Mouse (Mus musculus) ES-E14 (cell line): Measurements from ENCODE around the gene Otx1. TPM values are rescaled to one million over a fixed set of nuclear protein-coding genes. Genes with fewer than 3 reads are reported as not detected.

ENCODE experiments used
- DNase-seq: peaks from one replicate; pipeline ENCODE4 v3.0.0-alpha.2; 2013; ENCODE audit warnings: low read depth, low spot score
- H3K27ac ChIP-seq: 2 replicates; pipeline ENCODE4 v1.5.1; 2012; ENCODE audit warnings: low read depth, mild to moderate bottlenecking, low read length, moderate library complexity, mixed read lengths; ENCODE audit not compliant: poor library complexity, insufficient read depth, severe bottlenecking
- H3K36me3 ChIP-seq: 2 replicates; pipeline ENCODE4 v1.6.1; 2012; ENCODE audit warnings: mild to moderate bottlenecking, low read length, moderate library complexity, mixed read lengths; ENCODE audit not compliant: control insufficient read depth, poor library complexity, insufficient read depth, severe bottlenecking
- H3K4me1 ChIP-seq, 2 experiments: fragments of 150-350 bp in 1 of 2; sonication (generic) in 1 of 2; 2 replicates each; pipeline ENCODE4 v1.6.1; 2012; ENCODE audit warnings: low read length in 2 of 2, mild to moderate bottlenecking in 1 of 2, mixed read lengths in 1 of 2; ENCODE audit not compliant: control insufficient read depth in 2 of 2, insufficient read depth in 2 of 2, poor library complexity in 1 of 2
- H3K4me3 ChIP-seq, 2 experiments: fragments of 150-350 bp in 1 of 2; sonication (generic) in 1 of 2; 2 replicates each; pipeline ENCODE4 v1.5.1; 2012; ENCODE audit warnings: low read length in 2 of 2, low read depth in 1 of 2, mild to moderate bottlenecking in 1 of 2, mixed read lengths in 1 of 2; ENCODE audit not compliant: insufficient read depth in 1 of 2, poor library complexity in 1 of 2, severe bottlenecking in 1 of 2
- H3K9ac ChIP-seq: 2 replicates; pipeline ENCODE4 v1.6.1; 2012; ENCODE audit warnings: low read depth, mild to moderate bottlenecking, low read length, mixed read lengths; ENCODE audit not compliant: poor library complexity, insufficient read depth, severe bottlenecking
- H3K9me3 ChIP-seq: fragments of 150-350 bp; sonication (generic); 2 replicates; pipeline ENCODE4 v1.6.1; 2012; ENCODE audit warnings: low read depth, mild to moderate bottlenecking, low read length; ENCODE audit not compliant: control insufficient read depth, insufficient read depth
- CHD2 ChIP-seq: IDR thresholded peaks from 2 replicates; pipeline ENCODE4 v1.6.1; 2014; ENCODE audit warnings: mild to moderate bottlenecking, low read depth, low read length, inconsistent platforms
- HCFC1 ChIP-seq: IDR thresholded peaks from 2 replicates; pipeline ENCODE4 v1.6.1; 2012; ENCODE audit warnings: low read length, inconsistent platforms, borderline replicate concordance; ENCODE audit not compliant: insufficient read depth
- MAFK ChIP-seq: IDR thresholded peaks from 2 replicates; pipeline ENCODE4 v1.6.1; 2014; ENCODE audit warnings: mild to moderate bottlenecking, low read depth, low read length, inconsistent platforms; ENCODE audit not compliant: insufficient read depth
- ZC3H11A ChIP-seq: IDR thresholded peaks from 2 replicates; pipeline ENCODE4 v1.6.1; 2012; ENCODE audit warnings: low read depth, mild to moderate bottlenecking, inconsistent platforms, low read length, borderline replicate concordance
- ZNF384 ChIP-seq: IDR thresholded peaks from 2 replicates; pipeline ENCODE4 v1.6.1; 2012; ENCODE audit warnings: low read depth, low read length, inconsistent platforms
- in situ Hi-C, 2 experiments: fragments of 600-800 bp; cut with MboI; formaldehyde crosslinking; loops; one replicate each; pipeline ENCODE4 v1.15.1; 2025; ENCODE audit warnings: low sequenced_read_pairs in 2 of 2, inconsistent platforms in 1 of 2; ENCODE audit not compliant: unreplicated experiment in 2 of 2
- total RNA-seq: library from RNA; depleted of rRNA; stranded (reverse); fragments of 300-350 nt; gene quantifications from 2 replicates; pipeline ENCODE4 v1.2.3, GENCODE M21; 2012; rRNA removed

Otx1 gene
- total RNA-seq, result 0.05 TPM in 1 of 2 replicates, not detected in the other

GRCm38 (mm10) chr11:22002783-22003340, at the start of gene Otx1:
Gene Otx1, minus strand, starts transcription at chr11:22002897.
- in situ Hi-C loops, result no loop called here
- Histone ChIP-seq H3K4me3 (peak within 1 kb of the TSS; percentile 57 to 71), H3K36me3 (no peaks in the 10 kb centered on the region), H3K27ac (no peak within 1 kb of the TSS), H3K9me3 (no peaks in the 10 kb centered on the region), H3K9ac (peak within 1 kb of the TSS; percentile 53), H3K4me1 (peaks cover 0 to 4% of the 10 kb centered on the region in 2 experiments; a peak in 3 of 4 replicates)
- no peak for TF ChIP-seq CHD2
- no peak for TF ChIP-seq HCFC1
- TF ChIP-seq ZC3H11A, result no peak
- no peak for TF ChIP-seq MAFK
- TF ChIP-seq ZNF384, result no peak
- DNase-seq, result peak; percentile 17

- no peaks in the 10 kb centered on the region for H3K36me3 ChIP-seq
- H3K9me3 ChIP-seq, result no peaks in the 10 kb centered on the region
- no peak for DNase-seq
- TF ChIP-seq ZC3H11A (no peak), HCFC1 (no peak)
- H3K4me1 ChIP-seq, result peaks cover 0 to 5% of the 10 kb centered on the region in 2 experiments; a peak in 1 of 4 replicates
- in situ Hi-C loops, result no loop called here
- H3K27ac ChIP-seq, result no peak overlapping the region
- no peak overlapping the region for H3K4me3 ChIP-seq
- H3K9ac ChIP-seq, result no peak overlapping the region
Observed at GRCm38 (mm10) chr11:22050864-22051263, 48.2 kb upstream of the Otx1 start.

- Histone ChIP-seq H3K27ac (no peak overlapping the region), H3K9me3 (no peaks in the 10 kb centered on the region), H3K36me3 (no peaks in the 10 kb centered on the region), H3K9ac (no peak overlapping the region), H3K4me3 (no peak overlapping the region), H3K4me1 (no peaks in the 10 kb centered on the region)
- in situ Hi-C loops, result no loop called here
- DNase-seq, result no peak
- TF ChIP-seq MAFK (no peak), CHD2 (no peak), ZC3H11A (no peak), ZNF384 (no peak), HCFC1 (no peak)
Observed at GRCm38 (mm10) chr11:22039854-22040426, 37.2 kb upstream of the Otx1 start.

GRCm38 (mm10) chr11:22034564-22035105, 31.9 kb upstream of the Otx1 start:
- no peak overlapping the region for H3K4me3 ChIP-seq
- H3K4me1 ChIP-seq, result no peaks in the 10 kb centered on the region
- TF ChIP-seq HCFC1 (no peak), CHD2 (no peak), MAFK (no peak), ZNF384 (no peak), ZC3H11A (no peak)
- H3K9ac ChIP-seq, result no peak overlapping the region
- no peak overlapping the region for H3K27ac ChIP-seq
- no peaks in the 10 kb centered on the region for H3K9me3 ChIP-seq
- DNase-seq, result no peak
- no peaks in the 10 kb centered on the region for H3K36me3 ChIP-seq
- in situ Hi-C loops, result no loop called here

- DNase-seq, result no peak
- Histone ChIP-seq H3K4me1 (no peaks in the 10 kb centered on the region), H3K9ac (no peak overlapping the region), H3K27ac (no peak overlapping the region), H3K4me3 (no peak overlapping the region), H3K9me3 (no peaks in the 10 kb centered on the region), H3K36me3 (no peaks in the 10 kb centered on the region)
- in situ Hi-C loops, result no loop called here
- TF ChIP-seq ZC3H11A (no peak), ZNF384 (no peak), CHD2 (no peak), MAFK (no peak), HCFC1 (no peak)
Observed at GRCm38 (mm10) chr11:22033582-22033981, 30.9 kb upstream of the Otx1 start.
